Mouse (Mus musculus): ENCODE data around the gene Klk1b16.
"Not testable (repeated sequence)": the region's sequence is repeated elsewhere in the genome, so short reads cannot be mapped to it uniquely, and the experiment has no call there.

Klk1b16 gene

GRCm38 (mm10) chr7:44136467-44136866 lies at the start of gene Klk1b16:
Gene Klk1b16 (plus strand): TSS chr7:44136767.
- in situ Hi-C loops (cut with MboI; ENCODE audit: low sequenced_read_pairs), result no loop called here

GRCm38 (mm10) chr7:44096111-44096510 lies 40.5 kb upstream of the Klk1b16 start:
- in situ Hi-C loops (cut with MboI; ENCODE audit: low sequenced_read_pairs), result no loop called here

- in situ Hi-C loops (cut with MboI; ENCODE audit: low sequenced_read_pairs), result not testable (repeated sequence)
These were observed 34.5 kb upstream of the Klk1b16 start, which contains the start of gene Klk1b21 for GRCm38 (mm10) chr7:44102028-44102427. Gene Klk1b21 (plus strand): TSS chr7:44102328.

DNA sequence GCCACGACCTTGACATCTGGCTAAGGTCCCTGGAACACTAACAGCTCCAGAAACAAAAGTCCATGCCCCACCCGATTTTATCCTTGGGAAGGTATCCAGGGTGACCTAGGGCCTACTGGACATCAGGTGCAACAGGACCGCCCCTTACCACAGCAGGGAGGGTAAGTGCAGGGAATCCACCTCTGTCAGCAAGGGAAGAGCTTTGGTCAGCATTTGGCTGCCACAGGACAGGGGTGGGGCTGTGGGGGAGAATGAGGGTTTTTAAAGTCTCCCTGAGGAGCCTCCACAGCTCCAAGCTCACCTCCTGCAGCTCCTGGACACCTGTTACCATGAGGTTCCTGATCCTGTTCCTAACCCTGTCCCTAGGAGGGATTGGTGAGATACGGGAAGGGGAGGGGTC lies 24.2 kb upstream of the Klk1b16 start, which contains the start of gene Klk1b22:
Gene Klk1b22, plus strand, starts transcription at position 301 of the 400 bp plus-strand sequence.
- in situ Hi-C loops (cut with MboI; ENCODE audit: low sequenced_read_pairs), result no loop called here

- in situ Hi-C loops (cut with MboI; ENCODE audit: low sequenced_read_pairs), result no loop called here
These were observed 13.1 kb upstream of the Klk1b16 start for GRCm38 (mm10) chr7:44123445-44123844.

DNA sequence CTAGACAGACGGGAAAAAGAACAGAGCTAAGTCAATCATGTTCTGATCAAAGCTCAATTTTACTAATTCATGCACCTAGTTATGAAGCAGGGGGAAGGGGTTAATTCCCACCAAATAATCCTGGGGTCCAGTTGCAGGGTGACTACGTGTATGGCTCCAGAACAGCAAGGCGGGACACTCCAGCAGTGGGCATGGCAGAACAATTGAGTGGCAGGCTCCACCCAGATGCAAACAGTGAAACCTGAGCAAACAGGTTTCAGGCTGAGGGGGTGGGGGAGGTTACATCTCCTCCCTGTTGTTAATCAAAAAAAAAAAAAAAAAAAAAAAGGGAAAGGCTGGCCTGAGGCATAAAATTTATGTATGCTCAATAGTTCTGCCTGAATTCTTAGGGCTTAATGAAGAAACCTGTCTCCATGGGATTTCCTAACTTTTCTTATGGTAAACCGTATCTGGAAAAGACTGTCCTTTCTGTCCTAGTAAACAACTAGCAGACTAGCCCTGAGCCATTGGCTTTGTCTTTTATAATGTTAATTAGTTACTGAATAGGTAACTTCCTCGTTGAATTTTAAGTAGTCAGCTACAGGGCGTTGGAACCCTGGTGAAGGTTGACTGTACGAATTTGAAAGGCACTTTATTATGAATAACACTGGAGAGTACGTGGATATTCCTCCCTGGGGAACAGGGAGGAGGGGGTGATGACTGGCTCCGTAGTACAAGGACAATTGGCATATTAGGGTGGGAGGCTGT lies 42.9 kb downstream of the Klk1b16 start:
- in situ Hi-C loops (cut with MboI; ENCODE audit: low sequenced_read_pairs), result no loop called here

- in situ Hi-C loops (cut with MboI; ENCODE audit: low sequenced_read_pairs), result not testable (repeated sequence)
These were observed 49.9 kb downstream of the Klk1b16 start for GRCm38 (mm10) chr7:44186516-44186915.

DNA sequence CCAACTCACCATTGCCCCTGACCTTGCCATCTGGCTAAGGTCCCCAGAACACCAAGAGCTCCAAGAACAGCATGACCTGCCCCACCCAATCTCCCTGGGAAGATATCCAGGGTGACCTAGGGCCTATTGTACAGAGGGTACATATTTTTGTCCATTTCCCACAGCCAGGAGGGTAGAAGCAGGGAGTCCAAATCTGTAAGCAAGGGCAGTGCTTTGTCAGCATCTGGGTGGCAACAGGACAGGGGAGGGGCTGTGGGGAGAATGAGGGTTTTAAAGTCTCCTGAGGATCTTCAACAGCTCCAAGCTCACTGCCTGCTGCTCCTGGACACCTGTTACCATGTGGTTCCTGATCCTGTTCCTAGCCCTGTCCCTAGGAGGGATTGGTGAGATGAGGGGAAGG lies 51.4 kb downstream of the Klk1b16 start, which contains the start of gene Klk1b24:
Gene Klk1b24, plus strand, starts transcription at position 301 of the 400 bp plus-strand sequence.
- in situ Hi-C loops (cut with MboI; ENCODE audit: low sequenced_read_pairs), result not testable (repeated sequence)

Data from CH12F3 (cell line).